Mouse (Mus musculus): ENCODE data around the gene Foxd2.
A peak's percentile ranks its signal among the peaks of the same experiment; 100 is the strongest.

The Foxd2 gene

DNA sequence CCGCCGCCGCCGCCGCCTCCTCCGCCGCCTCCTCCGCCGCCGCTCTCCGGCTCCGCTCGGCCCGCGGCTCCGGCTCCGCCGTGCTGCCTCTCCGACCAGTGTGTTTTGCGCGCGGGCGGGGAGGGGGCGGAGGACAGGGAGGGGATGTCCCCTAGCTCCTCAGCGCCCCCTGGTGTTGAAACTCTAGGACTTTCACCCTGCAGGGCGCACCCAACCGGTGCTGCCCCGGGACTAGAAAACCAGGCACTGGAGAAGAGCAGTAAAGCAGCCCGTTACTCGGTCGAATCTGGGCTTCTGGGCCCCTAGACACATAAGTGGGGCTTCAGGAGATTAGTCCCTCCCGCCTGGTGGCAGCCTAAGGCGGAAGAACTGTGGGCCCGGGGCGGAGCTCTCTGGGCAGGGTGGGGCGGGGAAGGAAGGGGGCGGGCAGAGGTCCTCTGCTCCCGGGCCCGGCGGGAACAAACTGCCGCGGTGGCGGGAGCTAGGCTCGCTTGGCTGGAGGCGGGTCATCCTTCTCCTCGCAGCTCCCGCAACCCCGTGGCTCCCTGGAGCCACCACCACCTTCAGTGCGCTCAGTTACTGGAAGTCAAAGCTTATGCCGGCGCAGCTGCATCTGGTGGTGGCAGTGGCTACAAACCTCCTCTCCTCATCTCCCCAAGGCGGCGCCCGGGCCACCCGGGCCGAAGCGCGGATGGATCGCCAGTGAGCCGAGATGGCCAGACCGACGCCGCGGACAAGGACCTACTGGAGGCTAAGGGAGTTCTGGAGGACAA is at the start of gene Foxd2:
Foxd2 (minus strand) TSS at position 45 of the 773 bp plus-strand sequence.
- peak; percentile 90 for DNase-seq (ENCODE audit: low spot score)

DNA sequence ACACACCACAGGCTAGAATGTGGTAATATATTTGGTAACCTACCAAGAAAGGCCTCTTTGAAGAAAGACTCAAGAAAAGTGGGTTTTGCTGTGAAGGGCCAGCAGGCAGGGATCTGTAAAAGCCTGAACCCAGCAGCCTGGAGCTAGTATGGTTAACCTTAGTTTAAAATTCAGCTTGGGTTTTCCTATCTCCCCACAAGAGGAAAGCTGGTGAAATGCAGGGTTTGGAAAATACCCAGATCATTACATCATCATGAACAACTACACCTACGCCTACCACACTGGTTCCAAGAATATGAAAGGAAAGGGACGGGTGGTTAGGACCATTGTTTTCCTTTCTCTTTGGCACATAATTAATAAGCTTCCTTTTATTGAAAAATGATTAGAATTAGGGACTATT is 49.6 kb upstream of the Foxd2 start:
- no peak for DNase-seq (ENCODE audit: low spot score)

GRCm38 (mm10) chr4:114957403-114957802 is 48.7 kb upstream of the Foxd2 start:
- no peak for DNase-seq (ENCODE audit: low spot score)

- no peak for DNase-seq (ENCODE audit: low spot score)
These were observed 44.5 kb upstream of the Foxd2 start for GRCm38 (mm10) chr4:114953172-114953571.

GRCm38 (mm10) chr4:114947852-114948481 is 39.3 kb upstream of the Foxd2 start:
- DNase-seq (ENCODE audit: low spot score), result no peak

GRCm38 (mm10) chr4:114947395-114947794 is 38.7 kb upstream of the Foxd2 start:
- DNase-seq (ENCODE audit: low spot score), result peak; percentile 22

DNA sequence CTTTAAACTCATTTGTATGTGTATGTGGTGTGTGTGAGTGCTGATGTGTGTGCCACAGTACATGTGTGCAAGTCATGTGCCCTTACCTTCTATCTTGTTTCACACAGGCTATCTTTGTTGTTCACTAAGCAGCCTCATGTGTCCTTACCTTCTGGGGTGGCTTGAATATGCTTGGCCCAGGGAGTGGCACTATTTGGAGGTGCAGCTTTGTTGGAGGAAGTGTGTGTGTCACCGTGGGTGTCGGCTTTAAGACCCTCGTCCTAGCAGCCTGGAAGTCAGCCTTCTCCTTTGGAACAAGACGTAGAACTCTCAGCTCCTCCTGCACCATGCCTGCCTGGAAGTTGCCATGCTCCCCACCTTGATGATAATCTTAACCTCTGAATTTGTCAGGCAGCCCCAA is 37.7 kb upstream of the Foxd2 start:
- DNase-seq (ENCODE audit: low spot score), result no peak

DNA sequence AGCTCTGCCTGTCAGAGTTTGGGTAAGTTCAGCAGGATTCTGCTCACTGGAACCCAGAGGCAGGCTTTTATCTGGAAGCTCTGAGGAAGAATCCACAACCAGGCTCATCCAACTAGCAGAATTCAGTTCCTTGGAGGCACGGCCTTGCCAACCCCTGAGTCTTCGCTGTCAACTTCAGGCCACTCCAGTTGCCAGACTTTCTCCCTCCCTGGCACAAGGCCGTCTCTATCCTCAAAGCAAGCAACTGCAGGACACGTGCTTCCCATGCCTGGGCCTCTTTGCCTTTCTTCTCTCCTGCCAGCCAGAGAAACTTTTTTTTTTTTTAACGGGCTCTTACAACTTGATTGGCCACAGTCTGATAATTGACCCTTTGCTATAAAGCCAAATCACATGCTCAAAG is 36.3 kb upstream of the Foxd2 start:
- no peak for DNase-seq (ENCODE audit: low spot score)

- no peak for DNase-seq (ENCODE audit: low spot score)
These were observed 33.9 kb upstream of the Foxd2 start for GRCm38 (mm10) chr4:114942583-114942982.

- no peak for DNase-seq (ENCODE audit: low spot score)
These were observed 33.4 kb upstream of the Foxd2 start for GRCm38 (mm10) chr4:114942112-114942511.

GRCm38 (mm10) chr4:114941311-114941710 is 32.6 kb upstream of the Foxd2 start:
- DNase-seq (ENCODE audit: low spot score), result no peak

DNA sequence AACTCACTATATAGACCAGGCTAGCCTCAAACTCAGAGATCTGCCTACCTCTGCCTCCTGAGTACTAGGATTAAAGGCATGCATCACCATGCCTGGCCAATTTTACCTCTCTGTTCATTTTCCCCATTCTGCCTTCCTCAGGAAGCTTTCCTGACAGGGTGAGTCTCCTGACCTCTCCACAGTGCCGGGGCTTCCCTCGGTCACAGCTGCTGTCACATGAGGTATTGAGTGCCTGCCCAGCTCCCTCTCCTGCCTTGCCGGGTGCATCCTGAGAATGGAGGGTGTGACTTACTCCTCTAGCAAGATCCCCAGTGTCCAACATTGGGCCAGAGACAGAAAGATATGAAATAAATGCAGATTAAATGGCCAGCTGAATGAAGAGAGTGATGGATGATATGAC is 29.6 kb upstream of the Foxd2 start:
- no peak for DNase-seq (ENCODE audit: low spot score)

DNA sequence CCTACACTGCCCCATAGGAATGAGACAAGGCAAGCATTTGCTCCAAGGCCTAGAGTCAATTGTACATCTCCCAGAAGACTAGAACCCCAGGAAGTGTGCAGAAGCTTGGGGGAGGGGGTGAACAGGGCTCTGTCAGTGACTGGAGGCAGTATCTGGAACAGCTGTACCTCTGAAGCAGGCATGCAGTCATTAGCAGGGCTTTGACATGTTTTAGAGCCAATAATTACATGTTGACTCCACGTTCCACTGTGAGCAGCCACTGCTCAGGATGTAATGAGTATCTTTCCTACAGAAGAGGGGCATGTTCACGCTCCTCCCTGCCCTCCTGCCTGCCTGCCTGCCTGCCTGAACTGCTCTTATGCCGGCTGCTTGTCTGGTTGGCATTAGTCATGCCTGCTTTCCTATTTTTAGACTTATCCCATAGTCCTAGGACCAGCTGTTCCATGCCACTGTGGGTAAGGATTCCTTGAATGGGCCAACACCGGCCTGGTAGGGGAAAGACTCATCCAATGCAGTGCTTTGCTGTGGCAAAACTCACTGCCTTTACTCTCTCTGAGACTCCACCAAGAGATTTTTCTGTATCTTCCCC is 28.9 kb upstream of the Foxd2 start:
- DNase-seq (ENCODE audit: low spot score), result no peak

DNA sequence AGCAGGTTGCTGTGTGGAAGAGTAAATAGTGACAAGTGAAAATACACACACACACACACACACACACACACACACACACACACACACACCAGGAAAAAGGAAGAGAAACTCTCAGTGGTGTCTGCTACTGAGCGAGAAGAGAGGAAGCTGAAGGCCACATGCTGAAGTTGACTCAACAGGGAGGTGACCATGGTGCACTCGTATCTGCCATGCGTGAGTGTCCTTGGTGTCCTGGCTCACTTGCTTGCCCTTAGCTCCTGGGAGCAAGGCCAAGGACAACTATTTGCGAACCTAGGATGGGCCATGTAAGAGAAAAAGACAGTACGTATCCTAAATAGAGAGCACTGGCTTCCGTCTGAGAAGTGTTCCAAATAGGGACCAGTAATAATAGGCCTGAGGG is 25.5 kb upstream of the Foxd2 start:
- DNase-seq (ENCODE audit: low spot score), result no peak

GRCm38 (mm10) chr4:114932747-114933146 is 24.1 kb upstream of the Foxd2 start:
- DNase-seq (ENCODE audit: low spot score), result no peak

DNA sequence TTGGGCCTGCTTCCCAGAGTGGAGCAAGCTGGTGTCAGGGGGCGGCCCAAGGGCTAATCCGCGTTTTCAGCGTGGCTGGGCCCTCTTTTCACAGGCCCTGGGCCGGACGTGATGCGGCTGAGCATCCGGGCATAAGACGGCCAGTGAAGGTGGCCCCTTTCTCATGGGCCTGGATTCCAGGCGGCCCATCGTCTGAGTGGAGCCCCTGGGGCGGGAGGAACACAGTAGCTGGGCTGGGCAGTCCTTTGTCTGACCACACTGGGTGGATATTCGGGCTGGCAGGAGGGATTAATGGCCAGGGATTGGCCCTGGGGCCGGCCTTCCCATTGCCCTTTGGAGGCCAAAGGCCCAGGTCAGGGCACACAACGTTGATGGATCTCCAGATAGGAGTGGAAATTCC is 20.5 kb upstream of the Foxd2 start:
- DNase-seq (ENCODE audit: low spot score), result no peak

GRCm38 (mm10) chr4:114925917-114926312 is 17.2 kb upstream of the Foxd2 start, which contains the start of gene Foxe3:
TSS of gene Foxe3 (minus strand) at chr4:114926013.
- DNase-seq (ENCODE audit: low spot score), result no peak

GRCm38 (mm10) chr4:114924971-114925916 is 16.6 kb upstream of the Foxd2 start:
- DNase-seq (ENCODE audit: low spot score), result peak; percentile 40

DNA sequence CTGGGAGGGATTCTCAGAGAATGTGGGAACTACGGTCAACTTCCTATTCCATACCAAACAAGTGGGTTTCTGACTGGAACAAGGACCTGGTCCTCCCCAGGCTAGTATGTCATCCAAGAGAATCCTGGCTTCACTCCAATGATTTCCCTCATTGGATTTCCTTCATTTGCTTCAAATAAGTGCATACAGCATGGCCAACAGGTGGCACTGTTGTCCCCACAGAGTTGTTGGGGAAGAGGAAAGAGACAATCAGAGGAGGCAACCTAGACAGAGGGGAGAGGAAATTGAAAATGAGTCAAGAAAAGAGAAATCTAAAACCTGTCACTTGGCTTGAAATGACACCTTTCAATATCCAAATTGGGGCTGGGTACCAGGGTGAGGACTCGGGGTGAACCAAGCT is 8.4 kb upstream of the Foxd2 start:
- no peak for DNase-seq (ENCODE audit: low spot score)

DNA sequence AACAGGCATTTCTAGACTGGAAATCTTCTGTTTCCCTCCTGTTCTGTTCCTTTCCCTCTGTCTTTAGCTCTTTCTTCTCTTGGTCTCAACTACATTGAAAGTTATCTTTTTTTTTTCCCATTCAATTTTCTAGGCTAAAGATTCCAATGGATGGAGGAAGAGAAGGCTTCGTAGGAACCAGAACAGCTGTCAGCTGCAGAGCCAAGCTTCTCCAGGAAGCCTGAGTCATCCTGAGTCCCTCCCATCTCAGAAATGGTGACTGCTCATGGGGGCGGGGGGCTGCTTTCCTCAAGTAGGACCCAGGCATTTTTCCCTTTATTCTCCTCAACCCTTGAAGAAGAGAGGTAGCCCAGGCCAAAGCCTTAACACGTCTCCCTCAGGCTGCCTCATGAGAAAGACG is 7.4 kb upstream of the Foxd2 start:
- no peak for DNase-seq (ENCODE audit: low spot score)

DNA sequence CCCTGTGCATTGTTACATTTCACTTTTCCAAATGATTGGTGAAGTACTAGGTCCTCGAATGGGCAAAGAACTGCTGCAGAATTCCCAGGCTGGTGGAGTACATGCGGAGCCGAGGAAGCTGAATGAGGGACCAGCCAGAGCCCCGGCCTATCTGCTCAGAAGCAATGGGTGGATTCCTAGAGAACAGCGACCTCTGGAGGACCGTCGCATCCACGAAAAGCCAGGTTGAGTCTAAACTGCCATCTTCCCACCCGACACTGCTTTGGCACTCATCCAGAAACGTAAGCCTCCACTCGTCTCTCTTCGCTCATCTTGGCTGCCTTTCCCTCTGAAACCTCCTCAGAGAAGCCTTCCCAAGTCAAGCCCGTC is 4.9 kb upstream of the Foxd2 start:
- peak; percentile 63 for DNase-seq (ENCODE audit: low spot score)

Data from testis, postnatal 14 days (tissue).